Mouse (Mus musculus) CD8-positive naive resting alpha-beta T cell, adult 57 days (primary cell): ENCODE measurements around the gene Itsn2. TPM values are rescaled to one million over a fixed set of nuclear protein-coding genes. Genes with fewer than 3 reads are reported as not detected.

Experiments used
- total RNA-seq: library from RNA; stranded (reverse); gene quantifications from one replicate; pipeline ENCODE4 v1.2.4, GENCODE M21; 2023

Itsn2 gene
- 187 TPM for total RNA-seq

GRCm38 (mm10) chr12:4592541-4593165, at the start of gene Itsn2, which contains the start of gene Gm3625:
Gene Itsn2, plus strand, starts transcription at chr12:4592638.
Gene Gm3625, minus strand, starts transcription at chr12:4592927.

GRCm38 (mm10) chr12:4738031-4738576, 145.7 kb downstream of the Itsn2 start, which contains the start of gene Fam228a:
Gene Fam228a, minus strand, starts transcription at chr12:4738430.

Other genes with a start within 250 kb of the Itsn2 start
- 34.3 TPM for gene Ncoa1, start 115.5 kb upstream of the Itsn2 start, total RNA-seq
- gene Gm3625, start 289 bp downstream of the Itsn2 start, total RNA-seq, result not detected
- gene Fam228a, start 145.8 kb downstream of the Itsn2 start, total RNA-seq, result 0.52 TPM
- gene Pfn4, start 176.4 kb downstream of the Itsn2 start, total RNA-seq, result 1.8 TPM
- gene Fam228b, start 176.6 kb downstream of the Itsn2 start, total RNA-seq, result 2.8 TPM
- gene Sf3b6, start 224.9 kb downstream of the Itsn2 start, total RNA-seq, result 140 TPM
- gene Fkbp1b, start 249.0 kb downstream of the Itsn2 start, total RNA-seq, result not detected